ENCODE assay signal across 8 mouse cellular contexts in the genomic region with DNA sequence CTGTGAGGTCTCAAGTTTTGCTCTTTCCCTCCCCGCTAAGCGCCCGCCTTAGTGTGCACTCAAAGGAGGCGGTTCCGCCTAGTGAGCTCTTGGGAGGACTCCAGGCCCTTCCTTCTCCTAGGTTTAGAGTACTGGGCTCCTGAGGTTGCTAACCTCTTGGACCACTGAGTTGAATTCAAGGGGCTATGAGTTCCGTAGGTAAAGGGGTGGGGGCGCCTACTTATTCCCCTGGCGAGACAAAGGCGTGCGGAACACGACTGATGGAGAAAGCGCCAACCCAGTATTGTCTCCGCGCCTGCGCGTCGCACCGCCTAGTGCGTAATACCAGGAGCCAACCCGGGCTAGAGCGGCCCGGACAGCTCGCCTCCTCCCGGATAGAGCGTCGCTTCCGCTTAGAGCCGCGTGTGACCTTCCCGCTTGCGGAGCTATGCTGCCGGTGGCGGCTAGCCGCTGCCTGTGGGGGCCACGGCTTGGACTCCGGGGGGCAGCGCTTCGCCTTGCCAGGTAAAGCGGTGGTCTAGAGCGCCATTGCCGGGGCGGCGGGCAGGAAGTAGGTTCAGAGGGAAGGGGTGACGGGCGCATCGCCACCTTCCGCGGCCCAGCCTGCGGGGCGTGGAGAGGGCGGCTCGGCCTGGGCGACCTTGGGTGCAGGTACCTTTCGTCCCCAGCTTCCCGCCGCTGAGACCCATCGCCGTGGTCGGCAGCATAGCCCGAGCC. TPM values are rescaled to one million over a fixed set of nuclear protein-coding genes. Genes with fewer than 3 reads are reported as not detected.
A peak's percentile ranks its signal among the peaks of the same experiment; 100 is the strongest.
DNase-seq lines count a peak whose midpoint lies in the region; ATAC-seq and TF ChIP-seq lines count a peak whose summit lies in the region.

A gene (plus strand): TSS at position 349 of the 717 bp plus-strand sequence.

- H3K27me3 ChIP-seq in E14TG2a.4 (ENCODE audit: insufficient read depth, low read length) = no peaks in the 10 kb centered on the region
- H3K27me3 ChIP-seq in forebrain, embryonic 13.5 days = no peaks in the 10 kb centered on the region
- no peaks in the 10 kb centered on the region for H3K27me3 ChIP-seq in liver, postnatal 0 days (ENCODE audit: insufficient read depth, low read length)
- H3K27me3 ChIP-seq in neural tube, embryonic 14.5 days (ENCODE audit: control insufficient read depth, insufficient read depth, low read length) = no peaks in the 10 kb centered on the region

- peak; percentile 86 for DNase-seq in c-Kit-positive CD71-positive TER-119-positive erythroid progenitor cells, embryonic 14.5 days (ENCODE audit: low spot score)
- peak; percentile 93 to 94 for DNase-seq in heart, postnatal 10 days
- DNase-seq in large intestine, adult 2 months (ENCODE audit: low read depth, low spot score) = peak; percentile 82
- DNase-seq in liver, postnatal 0 days = peak; percentile 92
- DNase-seq in testis, postnatal 10 days (ENCODE audit: low spot score) = peak; percentile 88

- TF ChIP-seq CTCF in E14TG2a.4 (conservative IDR thresholded peaks at IDR 0.05; ENCODE audit: low read length) = no peak
- 0 out of 2 replicates have a peak, but pooled peaks have one; percentile 3 for TF ChIP-seq CTCF in liver, postnatal 0 days (IDR thresholded peaks at IDR 0.05; ENCODE audit: low read depth)

- intact Hi-C loops in heart, postnatal 10 days (cut with DNase I) = no loop called here

- peak within 1 kb of the TSS; percentile 95 for H3K4me2 ChIP-seq in forebrain, embryonic 13.5 days
- H3K4me2 ChIP-seq in liver, postnatal 0 days (ENCODE audit: low read depth, low read length) = peak within 1 kb of the TSS; percentile 94
- peak within 1 kb of the TSS; percentile 94 for H3K4me2 ChIP-seq in neural tube, embryonic 14.5 days (ENCODE audit: low read depth, low read length)

- peak within 1 kb of the TSS; percentile 99 for H3K4me3 ChIP-seq in E14TG2a.4 (replicated peaks; ENCODE audit: low read length)
- H3K4me3 ChIP-seq in forebrain, embryonic 13.5 days = peak within 1 kb of the TSS; percentile 98
- H3K4me3 ChIP-seq in liver, postnatal 0 days (ENCODE audit: low read depth, low read length) = peak within 1 kb of the TSS; percentile 94
- H3K4me3 ChIP-seq in neural tube, embryonic 14.5 days (ENCODE audit: low read depth, low read length) = peak within 1 kb of the TSS; percentile 94

- peaks cover 62% of the 10 kb centered on the region for H3K4me1 ChIP-seq in E14TG2a.4 (replicated peaks; ENCODE audit: low read depth, low read length)
- H3K4me1 ChIP-seq in forebrain, embryonic 13.5 days = peaks cover 25% of the 10 kb centered on the region
- peaks cover 8% of the 10 kb centered on the region for H3K4me1 ChIP-seq in liver, postnatal 0 days (ENCODE audit: insufficient read depth)
- peaks cover 11% of the 10 kb centered on the region for H3K4me1 ChIP-seq in neural tube, embryonic 14.5 days (ENCODE audit: control insufficient read depth, insufficient read depth, low read length)

- under 1% methylated on average over 60 of the region's 60 CpGs for WGBS in forebrain, embryonic 13.5 days
- WGBS in large intestine, adult 2 months = under 1% methylated on average over 60 of the region's 60 CpGs
- 2% methylated on average over 58 of the region's 60 CpGs for WGBS in liver, postnatal 0 days (ENCODE audit: insufficient replicate concordance)
- WGBS in neural tube, embryonic 14.5 days = under 1% methylated on average over 55 of the region's 60 CpGs

- H3K27ac ChIP-seq in forebrain, embryonic 13.5 days = peak within 1 kb of the TSS; percentile 88
- peak within 1 kb of the TSS; percentile 89 for H3K27ac ChIP-seq in liver, postnatal 0 days (ENCODE audit: low read depth)
- peak within 1 kb of the TSS; percentile 90 for H3K27ac ChIP-seq in neural tube, embryonic 14.5 days (ENCODE audit: low read depth, low read length)

- ATAC-seq in forebrain, embryonic 13.5 days = peak; percentile 97
- peak; percentile 88 for ATAC-seq in liver, postnatal 0 days
- peak; percentile 95 for ATAC-seq in neural tube, embryonic 14.5 days (ENCODE audit: low read depth)

- no peaks in the 10 kb centered on the region for H3K9me3 ChIP-seq in E14TG2a.4 (ENCODE audit: low read length)
- H3K9me3 ChIP-seq in forebrain, embryonic 13.5 days (replicated peaks) = no peaks in the 10 kb centered on the region
- no peaks in the 10 kb centered on the region for H3K9me3 ChIP-seq in liver, postnatal 0 days (ENCODE audit: low read length)
- H3K9me3 ChIP-seq in neural tube, embryonic 14.5 days (ENCODE audit: control insufficient read depth, low read length) = no peaks in the 10 kb centered on the region

- H3K9ac ChIP-seq in forebrain, embryonic 13.5 days = peak within 1 kb of the TSS; percentile 95
- H3K9ac ChIP-seq in liver, postnatal 0 days (replicated peaks) = peak within 1 kb of the TSS; percentile 83
- peak within 1 kb of the TSS; percentile 81 for H3K9ac ChIP-seq in neural tube, embryonic 14.5 days (replicated peaks; ENCODE audit: low read depth, low read length)

- peak; percentile 70 for TF ChIP-seq EP300 in liver, postnatal 0 days (IDR thresholded peaks at IDR 0.05; ENCODE audit: low read depth)

- H3K36me3 ChIP-seq in E14TG2a.4 (ENCODE audit: insufficient read depth, low read length) = peaks cover 83% of the 10 kb centered on the region
- peaks cover 77% of the 10 kb centered on the region for H3K36me3 ChIP-seq in forebrain, embryonic 13.5 days (ENCODE audit: poor library complexity, severe bottlenecking)
- H3K36me3 ChIP-seq in liver, postnatal 0 days (replicated peaks; ENCODE audit: insufficient read depth, low read length) = peaks cover 48% of the 10 kb centered on the region
- H3K36me3 ChIP-seq in neural tube, embryonic 14.5 days (ENCODE audit: control insufficient read depth, insufficient read depth, low read length) = peaks cover 53% of the 10 kb centered on the region

RNA-seq across cellular contexts. Expression of the gene that starts here (rescaled TPM):
- polyA plus RNA-seq in forebrain, embryonic 13.5 days (2015; fragmentation: Nextera tagmentation; extraction: Ambion mirVana) = 127 TPM in 2 replicates
- total RNA-seq in heart, postnatal 10 days (2021) = 100 to 1,000 TPM; 227 to 233 TPM
- polyA plus RNA-seq in large intestine, adult 2 months (2012; rRNA removed) = 139 and 148 TPM in 2 replicates
- polyA plus RNA-seq in liver, postnatal 0 days (2015; fragmentation: Nextera tagmentation; extraction: Ambion mirVana) = 133 and 139 TPM in 2 replicates
- 131 and 135 TPM in 2 replicates for polyA plus RNA-seq in neural tube, embryonic 14.5 days (2014; fragmentation: Nextera tagmentation; extraction: Ambion mirVana)

Comparison
In these comparisons a context has a peak if more than half of its experiments do, and no peak if none do; other contexts are left out.
1. Peak in every context shown above with its lines: DNase-seq, ATAC-seq, H3K4me3 ChIP-seq and H3K27ac ChIP-seq.